Mouse (Mus musculus): ENCODE measurements around the gene Atxn7l3. TPM values are rescaled to one million over a fixed set of nuclear protein-coding genes. Genes with fewer than 3 reads are reported as not detected.
"Not testable (repeated sequence)": the region's sequence is repeated elsewhere in the genome, so short reads cannot be mapped to it uniquely, and the experiment has no call there.

The Atxn7l3 gene
- total RNA-seq, 2 experiments from 2014 or later = 146 to 150 TPM

GRCm38 (mm10) chr11:102295598-102296471 is 596 bp downstream of the Atxn7l3 start:
- peak; percentile 46 to 68 for DNase-seq (ENCODE audit: low spot score in 2 of 2)

- no peak for DNase-seq (ENCODE audit: low spot score in 2 of 2)
These were observed 1.4 kb downstream of the Atxn7l3 start for GRCm38 (mm10) chr11:102294887-102295597.

- no peak for DNase-seq (ENCODE audit: low spot score in 2 of 2)
These were observed 2.0 kb downstream of the Atxn7l3 start for GRCm38 (mm10) chr11:102294416-102294815.

GRCm38 (mm10) chr11:102293971-102294370 is 2.5 kb downstream of the Atxn7l3 start:
- DNase-seq (ENCODE audit: low spot score in 2 of 2) = no peak

- no peak for DNase-seq (ENCODE audit: low spot score in 2 of 2)
These were observed 5.3 kb downstream of the Atxn7l3 start for GRCm38 (mm10) chr11:102291051-102291535.

GRCm38 (mm10) chr11:102290141-102290540 is 6.3 kb downstream of the Atxn7l3 start:
- no peak for DNase-seq (ENCODE audit: low spot score in 2 of 2)

- DNase-seq (ENCODE audit: low spot score in 2 of 2) = no peak
These were observed 6.8 kb downstream of the Atxn7l3 start for GRCm38 (mm10) chr11:102289511-102290100.

- DNase-seq (ENCODE audit: low spot score in 2 of 2) = no peak
These were observed 7.5 kb downstream of the Atxn7l3 start for GRCm38 (mm10) chr11:102288913-102289312.

- DNase-seq (ENCODE audit: low spot score in 2 of 2) = no peak
These were observed 8.2 kb downstream of the Atxn7l3 start for GRCm38 (mm10) chr11:102288027-102288804.

- no peak for DNase-seq (ENCODE audit: low spot score in 2 of 2)
These were observed 8.9 kb downstream of the Atxn7l3 start for GRCm38 (mm10) chr11:102287485-102287884.

- DNase-seq (ENCODE audit: low spot score in 2 of 2) = no peak
These were observed 11.2 kb downstream of the Atxn7l3 start for GRCm38 (mm10) chr11:102285095-102285834.

GRCm38 (mm10) chr11:102284501-102285094 is 11.8 kb downstream of the Atxn7l3 start, which contains the start of gene Tmub2:
Gene Tmub2, plus strand, starts transcription at chr11:102284931.
- DNase-seq (ENCODE audit: low spot score in 2 of 2) = peak; percentile 90 to 91

- no peak for DNase-seq (ENCODE audit: low spot score in 2 of 2)
These were observed 12.5 kb downstream of the Atxn7l3 start for GRCm38 (mm10) chr11:102283922-102284321.

GRCm38 (mm10) chr11:102280267-102280666 is 16.2 kb downstream of the Atxn7l3 start:
- not testable (repeated sequence) for DNase-seq (ENCODE audit: low spot score in 2 of 2)

GRCm38 (mm10) chr11:102279595-102279994 is 16.8 kb downstream of the Atxn7l3 start:
- DNase-seq (ENCODE audit: low spot score in 2 of 2) = no peak

GRCm38 (mm10) chr11:102277754-102278153 is 18.7 kb downstream of the Atxn7l3 start:
- no peak for DNase-seq (ENCODE audit: low spot score in 2 of 2)

GRCm38 (mm10) chr11:102276411-102276915 is 20.0 kb downstream of the Atxn7l3 start:
- no peak for DNase-seq (ENCODE audit: low spot score in 2 of 2)

GRCm38 (mm10) chr11:102268520-102269244 is 27.7 kb downstream of the Atxn7l3 start, which contains the start of gene Asb16:
Gene Asb16, plus strand, starts transcription at chr11:102268743.
- DNase-seq (ENCODE audit: low spot score in 2 of 2) = no peak

GRCm38 (mm10) chr11:102267480-102267879 is 29.0 kb downstream of the Atxn7l3 start:
- DNase-seq (ENCODE audit: low spot score in 2 of 2) = peak; percentile 75 to 77

Measured in layer of hippocampus, postnatal 10 days (tissue).